Mouse (Mus musculus) G1E (cell line): ENCODE results near the gene Gpat3.

Experiments used
- CTCF ChIP-seq: IDR thresholded peaks from 2 replicates; pipeline ENCODE4 v1.5.1; 2012; ENCODE audit warnings: low read depth, low read length, inconsistent platforms, mixed read lengths
- TAL1 ChIP-seq: conservative IDR thresholded peaks from 2 replicates; pipeline ENCODE4 v1.6.1; 2012; ENCODE audit warnings: low read depth, low read length, inconsistent platforms, mixed read lengths

DNA sequence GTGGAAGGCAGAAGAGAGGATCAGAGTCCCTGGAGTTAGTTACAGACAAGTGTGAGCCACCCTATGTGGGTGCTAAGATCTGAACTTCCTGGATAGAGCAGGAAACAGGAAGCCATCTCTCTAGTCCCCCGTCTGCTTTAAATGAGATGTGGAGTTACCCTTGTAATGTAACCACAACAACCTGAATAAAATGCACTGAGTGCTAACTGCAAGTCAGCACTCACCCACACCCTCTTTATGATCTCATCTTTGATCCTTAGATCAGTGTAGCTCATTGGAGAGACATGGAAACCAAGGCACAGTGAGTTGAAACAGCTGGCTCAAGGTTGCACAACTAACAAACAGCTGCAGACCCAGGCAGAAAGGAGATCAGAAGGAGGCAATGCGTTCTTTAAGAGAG is 84.2 kb downstream of the Gpat3 start:
- TF ChIP-seq CTCF: no peak
- no peak for TF ChIP-seq TAL1
